Mouse (Mus musculus) lung, embryonic 15.5 days (tissue): ENCODE results near the gene Galns. TPM values are rescaled to one million over a fixed set of nuclear protein-coding genes. Genes with fewer than 3 reads are reported as not detected.

Experiments
- ATAC-seq: fragments of 200-750 bp; cut with Nextera tagmentation; 2 replicates; pipeline ENCODE4 v1.8.0; 2017; ENCODE audit warnings: moderate number of reproducible peaks, borderline replicate concordance; ENCODE audit not compliant: low FRiP score, low TSS enrichment; ENCODE audit errors: extremely low read depth
- H3K27ac ChIP-seq: fragments of 300-500 bp; sonication (generic); 2 replicates; pipeline ENCODE4 v1.5.1; 2015; ENCODE audit warnings: moderate library complexity, mild to moderate bottlenecking, inconsistent platforms
- H3K27me3 ChIP-seq: fragments of 300-500 bp; sonication (generic); 2 replicates; pipeline ENCODE4 v1.6.1; 2015; ENCODE audit warnings: inconsistent platforms
- H3K36me3 ChIP-seq: fragments of 300-500 bp; sonication (generic); 2 replicates; pipeline ENCODE4 v1.6.1; 2015; ENCODE audit warnings: inconsistent platforms
- H3K4me1 ChIP-seq: fragments of 300-500 bp; sonication (generic); 2 replicates; pipeline ENCODE4 v1.6.1; 2015; ENCODE audit warnings: inconsistent platforms
- H3K4me2 ChIP-seq: fragments of 300-500 bp; sonication (generic); 2 replicates; pipeline ENCODE4 v1.6.1; 2015; ENCODE audit warnings: inconsistent platforms, mild to moderate bottlenecking, moderate library complexity
- H3K4me3 ChIP-seq: fragments of 300-500 bp; sonication (generic); 2 replicates; pipeline ENCODE4 v1.5.1; 2015; ENCODE audit warnings: mild to moderate bottlenecking, inconsistent platforms
- H3K9ac ChIP-seq: fragments of 300-500 bp; sonication (generic); 2 replicates; pipeline ENCODE4 v1.6.1; 2015; ENCODE audit warnings: inconsistent platforms
- H3K9me3 ChIP-seq: fragments of 300-500 bp; sonication (generic); 2 replicates; pipeline ENCODE4 v1.6.1; 2016; ENCODE audit warnings: inconsistent platforms
- WGBS: fragments of 180-500 bp; shearing (Covaris S2); methylation state at CpG from one replicate; pipeline ENCODE4 v1.1.7; 2015; 5-methylcytosine and 5-hydroxymethylcytosine counted together
- microRNA-seq: library from miRNA; unstranded; fragments of <30 nt; microRNA quantifications from one replicate; pipeline ENCODE4, GENCODE M21; 2016
- polyA plus RNA-seq: library from polyadenylated mRNA; unstranded; fragments of >200 nt; fragmentation: Nextera tagmentation; extraction: Ambion mirVana; gene quantifications from 2 replicates; pipeline ENCODE4 v1.2.1, GENCODE M21; 2015

Galns gene
- polyA plus RNA-seq, 1 experiment from 2014 or later = 13.5 TPM

- H3K4me3 ChIP-seq = no peak overlapping the region
- H3K27me3 ChIP-seq = no peaks in the 10 kb centered on the region
- H3K9me3 ChIP-seq = no peaks in the 10 kb centered on the region
- ATAC-seq = no peak
- no peak overlapping the region; the same call in 1 of the 2 replicates for H3K4me2 ChIP-seq
- no peaks in the 10 kb centered on the region for H3K36me3 ChIP-seq
- peak overlapping the region; percentile 76 for H3K27ac ChIP-seq
- 71% methylated on average over 5 of the region's 7 CpGs for WGBS
- H3K9ac ChIP-seq = peak overlapping the region; percentile 40; the same call in 1 of the 2 replicates
- peaks cover 50% of the 10 kb centered on the region for H3K4me1 ChIP-seq
Observed at GRCm38 (mm10) chr8:122546066-122546755, 65.1 kb downstream of the Galns start.

DNA sequence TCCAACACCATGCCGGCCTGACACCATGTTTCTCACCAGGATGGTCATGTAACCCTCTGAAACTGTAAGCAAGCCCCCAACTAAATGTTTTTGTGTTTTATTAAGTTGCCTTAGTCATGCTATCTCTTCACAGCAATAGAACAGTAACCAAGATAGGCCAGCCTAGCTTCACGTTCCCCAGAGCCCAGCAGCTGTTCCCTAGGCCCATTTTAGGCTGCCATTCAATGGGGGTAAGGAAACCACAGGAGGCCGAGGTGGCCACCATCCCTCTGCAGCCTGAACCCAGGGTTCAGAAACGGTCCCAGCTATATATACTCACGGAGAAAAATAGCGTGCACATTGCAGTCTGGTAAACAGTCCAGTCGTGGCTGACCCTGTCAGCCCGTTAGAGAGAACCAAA, 67.1 kb downstream of the Galns start:
- H3K36me3 ChIP-seq = no peaks in the 10 kb centered on the region
- no peaks in the 10 kb centered on the region for H3K27me3 ChIP-seq
- H3K27ac ChIP-seq = no peak overlapping the region
- peaks cover 43% of the 10 kb centered on the region for H3K4me1 ChIP-seq
- H3K4me3 ChIP-seq = no peak overlapping the region
- WGBS = 88% methylated on average over 8 of the region's 8 CpGs
- H3K4me2 ChIP-seq = no peak overlapping the region
- H3K9me3 ChIP-seq = no peaks in the 10 kb centered on the region
- H3K9ac ChIP-seq = no peak overlapping the region
- no peak for ATAC-seq

GRCm38 (mm10) chr8:122538310-122539076, 72.8 kb downstream of the Galns start:
- no peaks in the 10 kb centered on the region for H3K27me3 ChIP-seq

DNA sequence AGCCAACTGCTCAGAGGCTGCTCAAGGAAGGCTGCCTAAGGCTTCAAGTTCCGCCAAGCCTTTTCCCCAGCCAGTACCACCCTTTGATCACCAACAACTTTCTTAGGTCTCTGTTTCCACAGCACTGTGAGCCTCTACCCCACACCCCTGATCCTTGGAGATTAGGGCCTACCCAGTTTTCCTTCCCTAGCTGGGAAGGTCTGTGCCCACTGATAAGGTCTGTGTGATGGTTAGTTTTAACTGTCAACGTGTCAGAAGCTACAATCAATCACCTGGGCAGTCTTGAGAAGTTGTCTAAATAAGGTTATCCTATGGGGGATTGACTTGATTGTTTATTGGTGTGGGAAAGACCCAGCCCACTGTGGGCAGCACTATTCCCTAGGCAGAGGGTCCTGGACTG, 73.5 kb downstream of the Galns start:
- Histone ChIP-seq H3K9ac (no peak overlapping the region), H3K27me3 (no peaks in the 10 kb centered on the region), H3K36me3 (no peaks in the 10 kb centered on the region), H3K4me2 (no peak overlapping the region), H3K4me3 (no peak overlapping the region), H3K27ac (peak overlapping the region; percentile 91), H3K9me3 (no peaks in the 10 kb centered on the region), H3K4me1 (peaks cover 39% of the 10 kb centered on the region)
- 45% methylated on average over 2 of the region's 2 CpGs for WGBS
- peak; percentile 8; the same call in 1 of the 2 replicates for ATAC-seq

More at GRCm38 (mm10) chr8:122538310-122539076, 72.8 kb downstream of the Galns start:
- 86% methylated on average over 9 of the region's 9 CpGs for WGBS
- no peak overlapping the region for H3K4me3 ChIP-seq
- H3K4me1 ChIP-seq = peaks cover 38% of the 10 kb centered on the region
- ATAC-seq = no peak
- H3K9ac ChIP-seq = no peak overlapping the region
- H3K9me3 ChIP-seq = no peaks in the 10 kb centered on the region
- H3K36me3 ChIP-seq = no peaks in the 10 kb centered on the region
- peak overlapping the region; percentile 91; the same call in 1 of the 2 replicates for H3K27ac ChIP-seq
- H3K4me2 ChIP-seq = no peak overlapping the region

DNA sequence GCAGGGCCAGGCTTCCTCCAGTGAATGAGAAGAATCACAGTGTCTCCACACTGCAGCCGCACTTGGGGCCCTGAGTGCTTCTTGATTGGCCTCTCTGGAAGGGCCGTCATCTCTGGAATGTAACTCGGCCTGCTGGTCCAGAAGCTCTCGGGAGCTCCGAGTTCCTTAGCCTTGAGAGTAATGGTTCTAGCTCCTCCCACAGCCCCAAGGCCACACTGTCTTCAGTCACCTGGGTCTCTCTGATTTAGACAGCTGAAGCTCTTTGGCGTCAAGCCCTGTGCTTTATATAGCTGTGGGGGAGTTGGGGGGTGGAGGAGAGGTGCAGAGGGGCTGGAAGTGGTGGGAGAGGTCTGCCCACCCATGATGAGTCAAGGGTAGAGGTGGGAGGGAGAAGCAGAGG, 74.2 kb downstream of the Galns start:
- H3K9ac ChIP-seq = no peak overlapping the region
- peak overlapping the region; percentile 91 for H3K27ac ChIP-seq
- peak; percentile 85 for ATAC-seq
- H3K4me2 ChIP-seq = peak overlapping the region; percentile 28
- no peaks in the 10 kb centered on the region for H3K27me3 ChIP-seq
- no peaks in the 10 kb centered on the region for H3K36me3 ChIP-seq
- H3K4me1 ChIP-seq = peaks cover 47% of the 10 kb centered on the region
- 7% methylated on average over 6 of the region's 6 CpGs for WGBS
- no peaks in the 10 kb centered on the region for H3K9me3 ChIP-seq
- H3K4me3 ChIP-seq = no peak overlapping the region

- peak overlapping the region; percentile 21; the same call in 1 of the 2 replicates for H3K27ac ChIP-seq
- H3K4me2 ChIP-seq = no peak overlapping the region
- H3K36me3 ChIP-seq = no peaks in the 10 kb centered on the region
- H3K9ac ChIP-seq = no peak overlapping the region
- peaks cover 53% of the 10 kb centered on the region for H3K4me1 ChIP-seq
- H3K27me3 ChIP-seq = no peaks in the 10 kb centered on the region
- H3K9me3 ChIP-seq = no peaks in the 10 kb centered on the region
- WGBS = 72% methylated on average over 8 of the region's 8 CpGs
- ATAC-seq = no peak
- no peak overlapping the region for H3K4me3 ChIP-seq
Observed at GRCm38 (mm10) chr8:122531312-122531711, 80.0 kb downstream of the Galns start.

GRCm38 (mm10) chr8:122529159-122529558, 82.1 kb downstream of the Galns start:
- Histone ChIP-seq H3K9me3 (no peaks in the 10 kb centered on the region), H3K27me3 (no peaks in the 10 kb centered on the region), H3K4me2 (no peak overlapping the region), H3K27ac (no peak overlapping the region), H3K4me3 (no peak overlapping the region), H3K36me3 (no peaks in the 10 kb centered on the region), H3K4me1 (peaks cover 65% of the 10 kb centered on the region), H3K9ac (no peak overlapping the region)
- WGBS = 85% methylated on average over 4 of the region's 4 CpGs
- no peak for ATAC-seq

Small RNA genes within 50 kb of the gene (microRNA-seq; reads per million reads assigned to microRNA genes)
- not detected for gene Mir6396

Other genes starting within 250 kb of the Galns start
- 53.3 and 55.1 TPM in 2 replicates for gene Zc3h18, start 234.9 kb downstream of the Galns start, polyA plus RNA-seq
- not detected in 2 replicates for gene Il17c, start 189.4 kb downstream of the Galns start, polyA plus RNA-seq
- gene Cyba, start 178.5 kb downstream of the Galns start, polyA plus RNA-seq = 208 and 215 TPM in 2 replicates
- gene Mvd, start 168.0 kb downstream of the Galns start, polyA plus RNA-seq = 24.3 and 24.7 TPM in 2 replicates
- gene Snai3, start 150.7 kb downstream of the Galns start, polyA plus RNA-seq = 1.1 and 1.2 TPM in 2 replicates
- gene Rnf166, start 135.4 kb downstream of the Galns start, polyA plus RNA-seq = 40.5 and 43.9 TPM in 2 replicates
- gene Ctu2, start 135.3 kb downstream of the Galns start, polyA plus RNA-seq = 38.3 and 46.8 TPM in 2 replicates
- gene Piezo1, start 60.1 kb downstream of the Galns start, polyA plus RNA-seq = 18.7 and 23.4 TPM in 2 replicates
- gene Cdt1, start 43.4 kb downstream of the Galns start, polyA plus RNA-seq = 42.7 and 44.9 TPM in 2 replicates
- 314 and 327 TPM in 2 replicates for gene Aprt, start 34.6 kb downstream of the Galns start, polyA plus RNA-seq
- gene Trappc2l, start 177 bp upstream of the Galns start, polyA plus RNA-seq = 49.5 and 53.0 TPM in 2 replicates
- gene Pabpn1l, start 11.3 kb upstream of the Galns start, polyA plus RNA-seq = not detected in 2 replicates
- 4.8 and 5.4 TPM in 2 replicates for gene Cbfa2t3, start 87.6 kb upstream of the Galns start, polyA plus RNA-seq
- 17.7 and 18.6 TPM in 2 replicates for gene Acsf3, start 164.0 kb upstream of the Galns start, polyA plus RNA-seq
- 0.11 and 0.43 TPM in 2 replicates for gene Cdh15, start 236.5 kb upstream of the Galns start, polyA plus RNA-seq